Mouse (Mus musculus): ENCODE measurements around the gene Usp20.

DNA sequence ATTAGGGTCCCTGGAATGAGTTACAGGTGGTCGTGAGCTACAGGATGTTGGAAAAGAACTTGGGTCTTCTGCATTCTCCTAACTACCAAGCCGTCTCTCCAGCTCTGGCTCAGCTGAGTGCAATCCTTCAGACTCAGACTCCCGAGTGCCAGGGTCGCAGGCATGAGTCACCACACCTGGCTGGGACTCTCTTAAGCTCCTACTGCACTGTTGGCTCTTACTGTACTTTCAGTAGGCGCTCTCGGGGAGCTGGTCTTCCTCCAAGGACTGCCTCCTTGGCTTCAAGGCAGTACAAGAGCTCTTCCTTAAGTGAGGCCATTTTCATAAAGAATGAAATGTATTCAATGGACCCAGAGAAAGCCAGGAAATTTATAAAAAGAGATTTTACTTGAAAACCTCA lies 59.3 kb downstream of the Usp20 start:
- TF ChIP-seq POLR2A (IDR thresholded peaks at IDR 0.05; ENCODE audit: insufficient read depth, low read depth, low read length) (no peak), CTCF (IDR thresholded peaks at IDR 0.05) (no peak), EP300 (IDR thresholded peaks at IDR 0.05; ENCODE audit: insufficient read depth, low read depth, low read length) (no peak)
